Mouse (Mus musculus) liver, embryonic 11.5 days (tissue): ENCODE data around the gene Sem1. TPM values are rescaled to one million over a fixed set of nuclear protein-coding genes. Genes with fewer than 3 reads are reported as not detected.

Experiments
- ATAC-seq: fragments of 200-750 bp; cut with Nextera tagmentation; replicated peaks from 2 replicates; pipeline ENCODE4 v1.8.0; 2017; ENCODE audit warnings: moderate number of reproducible peaks, mild to moderate bottlenecking, moderate TSS enrichment, moderate library complexity; ENCODE audit not compliant: low FRiP score
- DNase-seq: peaks from one replicate; pipeline ENCODE4 v3.0.0-alpha.2; 2017; ENCODE audit warnings: low spot score
- H3K27ac ChIP-seq: fragments of 300-500 bp; sonication (generic); 2 replicates; pipeline ENCODE4 v1.5.1; 2014; ENCODE audit warnings: mild to moderate bottlenecking, low read depth, low read length, control low read depth
- H3K27me3 ChIP-seq: fragments of 300-500 bp; sonication (generic); replicated peaks from 2 replicates; pipeline ENCODE4 v1.6.1; 2014; ENCODE audit warnings: low read length, mixed read lengths; ENCODE audit not compliant: control insufficient read depth, insufficient read depth
- H3K36me3 ChIP-seq: fragments of 300-500 bp; sonication (generic); 2 replicates; pipeline ENCODE4 v1.6.1; 2014; ENCODE audit warnings: mild to moderate bottlenecking, low read length, moderate library complexity, mixed read lengths; ENCODE audit not compliant: control insufficient read depth, insufficient read depth
- H3K4me1 ChIP-seq: fragments of 300-500 bp; sonication (generic); replicated peaks from 2 replicates; pipeline ENCODE4 v1.6.1; 2014; ENCODE audit warnings: low read length, mixed read lengths; ENCODE audit not compliant: control insufficient read depth, insufficient read depth
- H3K4me2 ChIP-seq: fragments of 300-500 bp; sonication (generic); 2 replicates; pipeline ENCODE4 v1.6.1; 2014; ENCODE audit warnings: mild to moderate bottlenecking, control low read depth, moderate library complexity
- H3K4me3 ChIP-seq: fragments of 300-500 bp; sonication (generic); 2 replicates; pipeline ENCODE4 v1.5.1; 2014; ENCODE audit warnings: low read depth, low read length, control low read depth
- H3K9ac ChIP-seq: fragments of 300-500 bp; sonication (generic); 2 replicates; pipeline ENCODE4 v1.6.1; 2014; ENCODE audit warnings: low read depth, low read length, control low read depth
- H3K9me3 ChIP-seq: fragments of 300-500 bp; sonication (generic); 2 replicates; pipeline ENCODE4 v1.6.1; 2016; ENCODE audit warnings: low read length, inconsistent platforms, mixed read lengths; ENCODE audit not compliant: control insufficient read depth
- WGBS: fragments of 180-500 bp; shearing (Covaris S2); extraction: QIAGEN DNeasy Blood & Tissue Kit; methylation state at CpG from one replicate; pipeline ENCODE4 v1.1.7; 2014; 5-methylcytosine and 5-hydroxymethylcytosine counted together
- polyA plus RNA-seq: library from polyadenylated mRNA; unstranded; fragments of >200 nt; fragmentation: Nextera tagmentation; extraction: Ambion mirVana; gene quantifications from 2 replicates; pipeline ENCODE4 v1.2.1, GENCODE M21; 2014

The Sem1 gene
- polyA plus RNA-seq, result 190 and 213 TPM in 2 replicates

DNA sequence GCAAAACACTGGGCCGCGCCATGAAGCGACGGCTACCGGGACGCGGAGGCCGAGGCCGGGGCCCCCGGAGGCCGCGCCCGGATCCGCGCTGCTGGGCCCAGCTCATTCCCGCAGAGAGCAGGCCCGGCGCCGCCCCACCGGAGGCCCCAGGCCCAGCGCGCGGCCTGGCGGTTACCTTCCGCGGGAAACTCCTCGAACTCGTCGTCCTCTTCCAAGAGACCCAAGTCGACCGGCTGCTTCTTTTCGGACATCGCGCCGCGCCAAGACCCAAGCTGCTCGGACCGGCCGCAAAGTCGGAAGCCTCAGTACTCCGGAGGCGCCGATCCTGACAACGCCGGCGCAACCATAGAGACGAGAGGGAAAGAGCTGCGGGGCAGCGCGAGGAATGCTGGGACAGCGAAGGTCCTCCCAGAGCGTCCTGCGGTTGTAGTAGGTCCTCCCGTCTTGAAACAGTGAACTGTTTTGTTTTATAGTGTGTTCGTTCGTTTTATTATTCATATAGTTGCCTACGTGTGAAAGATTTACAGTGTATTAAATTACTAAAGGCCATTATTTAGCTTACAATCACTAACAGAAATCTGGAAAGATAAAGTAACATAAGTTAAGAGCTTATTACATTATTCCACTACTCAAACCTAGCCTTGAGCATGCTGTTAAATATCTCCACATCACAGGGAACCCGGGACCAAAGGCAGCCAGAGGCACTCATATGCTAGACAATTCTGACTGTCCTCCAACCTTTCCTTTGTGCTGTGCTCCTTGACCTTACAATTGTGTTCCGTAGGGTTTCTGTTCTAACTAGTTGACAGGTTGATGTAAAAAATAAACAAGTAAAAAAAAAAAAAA is at the start of gene Sem1:
Gene Sem1 (minus strand): TSS at position 360 of the 846 bp plus-strand sequence.
- H3K27me3 ChIP-seq, result no peaks in the 10 kb centered on the region
- peak within 1 kb of the TSS; percentile 97 for H3K9ac ChIP-seq
- ATAC-seq (peak; percentile 98), DNase-seq (peak; percentile 88)
- peak within 1 kb of the TSS; percentile 90 for H3K4me3 ChIP-seq
- no peaks in the 10 kb centered on the region for H3K9me3 ChIP-seq
- H3K4me2 ChIP-seq, result peak within 1 kb of the TSS; percentile 62
- no peaks in the 10 kb centered on the region for H3K36me3 ChIP-seq
- WGBS, result 2% methylated on average over 55 of the region's 59 CpGs
- H3K4me1 ChIP-seq, result peaks cover 4% of the 10 kb centered on the region; the same call in 1 of the 2 replicates
- H3K27ac ChIP-seq, result peak within 1 kb of the TSS; percentile 88

DNA sequence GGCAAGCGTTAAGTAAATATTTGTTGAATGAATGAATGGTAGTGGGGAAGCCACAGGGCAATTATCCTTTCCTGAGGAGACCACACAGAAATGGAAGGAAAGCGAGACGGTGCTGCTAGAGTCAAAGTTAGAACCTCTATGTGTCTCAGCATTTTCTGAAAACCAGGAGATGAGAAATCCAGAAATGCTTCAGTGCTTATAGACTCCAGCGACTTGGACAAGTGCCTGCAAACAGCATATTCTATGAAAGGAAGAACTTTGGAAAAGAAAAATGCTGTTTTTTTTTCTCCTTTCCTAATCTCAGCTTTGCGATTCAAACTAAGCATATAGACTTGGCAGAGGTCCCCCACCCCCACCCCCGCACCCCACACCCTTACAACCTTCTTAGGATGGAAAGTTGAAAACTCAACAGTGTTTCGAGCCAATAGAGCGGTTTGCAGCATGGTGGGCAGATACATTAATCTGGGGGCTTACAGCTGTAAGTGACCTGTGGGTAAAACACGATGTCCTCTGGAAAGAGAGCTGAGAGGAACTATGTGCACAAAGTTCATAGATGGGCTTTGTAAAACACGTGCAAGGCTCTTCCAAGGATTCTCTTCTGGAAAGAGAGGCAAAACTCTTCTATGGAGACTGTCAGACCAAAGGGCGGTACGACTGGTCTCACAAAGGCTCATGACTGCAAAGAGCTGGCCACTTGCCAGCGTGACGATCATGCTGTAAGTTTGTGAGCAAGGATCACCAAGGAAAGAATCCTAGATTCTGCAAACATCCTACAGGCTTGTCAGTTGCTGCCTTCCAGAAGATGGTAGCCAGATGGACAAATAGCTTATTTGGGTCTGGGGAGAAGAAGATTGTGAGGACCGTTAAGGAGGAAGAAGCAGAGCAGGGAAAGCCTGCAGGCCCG is 44.6 kb upstream of the Sem1 start:
- ATAC-seq (no peak), DNase-seq (no peak)
- Histone ChIP-seq H3K4me2 (no peak overlapping the region), H3K4me1 (no peaks in the 10 kb centered on the region), H3K4me3 (no peak overlapping the region), H3K27me3 (no peaks in the 10 kb centered on the region), H3K27ac (no peak overlapping the region), H3K36me3 (no peaks in the 10 kb centered on the region), H3K9ac (no peak overlapping the region), H3K9me3 (no peaks in the 10 kb centered on the region)
- 60% methylated on average over 16 of the region's 16 CpGs for WGBS

DNA sequence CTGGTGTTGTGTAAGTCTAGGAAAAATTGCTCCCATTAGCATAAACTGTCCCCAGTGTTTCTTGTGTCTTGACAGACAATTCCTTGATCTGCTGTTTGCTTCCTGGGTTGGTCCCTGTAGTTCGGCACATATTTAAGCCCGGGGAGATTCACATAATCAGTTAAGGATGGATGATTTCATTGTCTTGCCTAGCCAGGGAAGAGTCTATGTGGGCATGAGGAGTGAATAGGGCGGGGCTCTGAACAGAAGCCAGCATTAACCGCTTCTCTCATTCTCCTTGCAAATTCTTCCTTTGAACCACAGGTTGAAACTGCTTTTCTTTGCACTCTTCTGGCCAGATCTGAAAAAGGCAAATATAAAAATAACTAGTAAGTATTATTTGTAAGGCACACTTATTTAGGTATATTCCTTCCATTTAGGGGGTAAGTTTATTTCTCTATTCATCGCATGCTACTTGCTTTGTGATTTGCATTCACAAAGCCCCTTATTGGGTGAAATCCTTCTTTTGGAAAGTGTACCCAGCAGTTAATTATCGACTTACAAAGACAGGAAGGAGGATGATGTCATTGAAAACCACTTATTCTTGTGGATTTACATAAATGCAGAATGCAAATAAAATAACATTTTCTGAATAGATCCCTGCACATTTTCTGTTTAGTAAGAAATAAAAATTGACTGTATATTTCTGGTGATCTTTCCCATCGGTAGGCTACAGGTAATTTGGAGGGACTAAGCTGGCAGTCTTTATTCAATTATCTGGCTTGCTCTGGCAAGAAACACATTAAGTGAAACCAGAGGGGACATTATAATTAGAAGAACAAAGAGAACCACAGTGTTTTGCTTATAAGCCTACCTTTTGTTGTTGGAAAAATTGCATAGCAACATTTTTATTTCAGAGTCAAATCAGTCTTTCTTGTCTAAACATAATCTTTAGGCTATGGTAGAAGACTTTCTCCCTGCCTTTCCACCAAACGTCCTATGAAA is 25.4 kb upstream of the Sem1 start:
- DNase-seq (no peak), ATAC-seq (no peak)
- no peak overlapping the region for H3K27ac ChIP-seq
- 69% methylated on average over 8 of the region's 8 CpGs for whole genome bisulfite sequencing
- H3K4me1 ChIP-seq, result no peaks in the 10 kb centered on the region
- H3K9ac ChIP-seq, result no peak overlapping the region
- no peak overlapping the region for H3K4me2 ChIP-seq
- H3K9me3 ChIP-seq, result no peaks in the 10 kb centered on the region
- no peaks in the 10 kb centered on the region for H3K27me3 ChIP-seq
- H3K4me3 ChIP-seq, result no peak overlapping the region
- H3K36me3 ChIP-seq, result no peaks in the 10 kb centered on the region

DNA sequence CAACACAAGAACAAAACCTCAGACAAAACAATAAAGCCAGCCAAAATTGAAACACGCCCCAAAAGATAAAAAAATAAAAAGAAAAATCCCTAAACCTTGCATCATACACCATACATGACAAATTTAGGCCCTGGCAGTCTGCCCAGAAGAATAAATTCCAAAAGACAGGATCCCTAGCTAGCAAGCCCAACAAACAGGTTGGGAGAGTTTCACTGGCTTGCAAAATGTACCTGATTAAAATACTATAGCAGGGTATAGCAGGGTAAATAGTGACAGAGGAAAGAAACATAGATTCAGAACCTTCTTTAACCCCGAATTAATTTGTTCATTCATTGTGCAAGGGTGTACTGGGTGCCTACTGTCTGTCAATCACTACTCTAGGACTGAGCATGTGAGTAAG is 7.8 kb upstream of the Sem1 start:
- H3K27me3 ChIP-seq, result no peaks in the 10 kb centered on the region
- H3K27ac ChIP-seq, result no peak overlapping the region
- H3K36me3 ChIP-seq, result no peaks in the 10 kb centered on the region
- H3K9me3 ChIP-seq, result no peaks in the 10 kb centered on the region
- H3K4me3 ChIP-seq, result no peak overlapping the region
- no peak overlapping the region for H3K4me2 ChIP-seq
- WGBS, result 82% methylated on average over 2 of the region's 2 CpGs
- DNase-seq (no peak), ATAC-seq (no peak)
- H3K9ac ChIP-seq, result no peak overlapping the region
- no peaks in the 10 kb centered on the region for H3K4me1 ChIP-seq

DNA sequence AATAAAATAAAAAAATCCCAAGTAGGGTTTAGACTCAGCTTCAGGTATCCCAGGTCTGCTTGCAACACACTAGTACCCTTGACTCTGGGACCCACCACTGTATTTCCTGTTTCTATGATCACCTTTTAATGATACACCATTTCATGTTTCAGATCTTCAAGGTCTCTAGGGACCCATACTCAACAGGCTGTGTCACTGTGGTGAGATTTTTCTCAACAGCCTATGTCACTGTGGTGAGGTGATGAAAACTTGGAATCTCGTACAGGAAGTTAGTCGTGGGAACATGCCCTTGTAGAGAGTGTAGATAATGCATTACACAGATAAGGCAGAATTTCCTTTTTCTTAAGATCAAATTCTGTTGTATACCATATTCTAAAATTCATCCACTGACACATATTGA is 3.4 kb upstream of the Sem1 start:
- 61% methylated on average over 2 of the region's 2 CpGs for WGBS
- no peaks in the 10 kb centered on the region for H3K27me3 ChIP-seq
- H3K4me3 ChIP-seq, result no peak overlapping the region
- DNase-seq (no peak), ATAC-seq (no peak)
- no peaks in the 10 kb centered on the region for H3K9me3 ChIP-seq
- peaks cover 1% of the 10 kb centered on the region; the same call in 1 of the 2 replicates for H3K4me1 ChIP-seq
- H3K9ac ChIP-seq, result no peak overlapping the region
- no peak overlapping the region for H3K27ac ChIP-seq
- H3K4me2 ChIP-seq, result no peak overlapping the region
- no peaks in the 10 kb centered on the region for H3K36me3 ChIP-seq

DNA sequence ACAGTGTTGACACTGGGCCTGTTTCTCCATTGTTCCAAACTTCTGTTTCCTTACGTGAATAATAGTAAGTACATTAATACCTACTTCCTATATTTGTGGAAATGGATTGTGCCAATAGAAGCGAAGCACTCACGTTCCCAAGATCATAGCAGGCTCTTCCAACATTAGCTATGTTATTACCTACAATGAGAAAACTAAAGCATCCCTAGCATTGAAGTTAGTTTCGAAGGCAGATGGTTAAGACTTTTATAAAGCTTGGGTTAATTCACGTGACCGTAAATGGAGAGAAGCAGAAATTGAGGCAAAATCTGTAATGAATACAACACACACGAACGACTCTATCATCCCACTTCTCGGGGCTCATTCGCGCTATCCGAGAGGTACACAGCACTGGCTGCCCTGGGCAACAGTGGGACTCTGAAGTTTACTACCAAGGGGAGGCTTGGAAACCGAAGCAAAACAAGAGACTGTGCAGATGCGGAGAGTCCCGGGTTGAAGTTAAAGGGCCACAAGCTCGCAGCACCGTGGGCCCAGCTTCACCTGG is 650 bp downstream of the Sem1 start:
- DNase-seq, result no peak
- H3K36me3 ChIP-seq, result no peaks in the 10 kb centered on the region
- H3K27ac ChIP-seq, result peak overlapping the region; percentile 88
- peak overlapping the region; percentile 90 for H3K4me3 ChIP-seq
- 2% methylated on average over 17 of the region's 17 CpGs for WGBS
- peak; percentile 68 for ATAC-seq
- H3K9ac ChIP-seq, result peak overlapping the region; percentile 97
- peaks cover 4% of the 10 kb centered on the region; the same call in 1 of the 2 replicates for H3K4me1 ChIP-seq
- H3K9me3 ChIP-seq, result no peaks in the 10 kb centered on the region
- H3K27me3 ChIP-seq, result no peaks in the 10 kb centered on the region
- peak overlapping the region; percentile 62 for H3K4me2 ChIP-seq

DNA sequence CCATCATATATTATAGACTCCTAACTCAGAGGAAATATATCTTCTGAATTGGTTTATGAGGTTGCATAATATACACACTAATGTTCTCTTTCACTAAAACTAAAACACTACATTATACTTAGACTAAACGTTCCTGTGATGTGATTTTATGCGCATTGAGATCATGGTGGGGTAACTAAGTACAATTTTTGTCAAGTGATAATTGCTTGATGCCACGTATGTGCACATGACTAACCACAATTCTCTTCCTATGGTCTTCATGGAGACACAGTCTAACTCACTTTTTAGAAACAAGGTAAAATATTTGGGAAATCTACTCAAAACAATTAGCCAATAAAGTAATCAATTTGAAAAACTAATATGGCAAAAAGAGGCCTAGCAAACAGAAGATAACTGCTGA is 1.2 kb downstream of the Sem1 start:
- Histone ChIP-seq H3K9ac (peak overlapping the region; percentile 97), H3K4me1 (peaks cover 4% of the 10 kb centered on the region; the same call in 1 of the 2 replicates), H3K36me3 (no peaks in the 10 kb centered on the region), H3K27ac (no peak overlapping the region), H3K4me3 (peak overlapping the region; percentile 90), H3K4me2 (peak overlapping the region; percentile 62), H3K9me3 (no peaks in the 10 kb centered on the region), H3K27me3 (no peaks in the 10 kb centered on the region)
- 63% methylated on average over 3 of the region's 3 CpGs for WGBS
- DNase-seq, result no peak
- no peak for ATAC-seq
